ENCODE assay signal across 25 mouse cellular contexts in the genomic region with DNA sequence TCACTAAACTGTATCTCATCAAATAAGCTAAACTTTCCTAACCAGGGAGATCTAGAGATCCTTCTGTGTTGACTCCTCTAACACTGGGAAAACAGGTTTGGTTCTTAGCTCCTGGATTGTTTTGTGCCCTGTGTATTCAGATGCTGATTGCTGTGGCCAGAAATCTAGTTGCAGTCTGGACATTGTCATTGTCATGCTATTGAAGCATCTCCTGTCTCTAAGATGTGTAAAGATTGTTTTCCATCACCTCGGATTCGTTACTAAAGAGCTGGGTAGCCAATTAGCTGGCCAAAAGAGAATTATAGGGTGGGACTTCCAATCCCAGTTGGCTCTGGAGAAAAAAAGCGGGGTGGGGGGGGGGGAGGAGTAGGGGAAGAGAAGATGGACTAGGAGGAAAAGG.
"Had no signal": no experiment of that assay in that cellular context is flagged by ENCODE, and none has a peak within 500 bp of the region (broad histone marks: within the 10 kb centered on the region; RNA-seq: fewer than 3 reads in every experiment).

No protein-coding gene starts in this region.

- H3K27ac ChIP-seq: gastrocnemius, adult 2 months; heart, embryonic 10.5 days; hindbrain, embryonic 13.5 days; hindbrain, embryonic 15.5 days; hindbrain, postnatal 0 days; kidney, embryonic 15.5 days; kidney, postnatal 0 days; limb, embryonic 13.5 days; limb, embryonic 15.5 days; liver, embryonic 12.5 days had no signal

- H3K4me3 ChIP-seq: gastrocnemius, adult 2 months; heart, embryonic 10.5 days; heart, embryonic 12.5 days; hindbrain, embryonic 13.5 days; hindbrain, embryonic 15.5 days; kidney, embryonic 15.5 days; limb, embryonic 13.5 days; limb, embryonic 15.5 days; liver, embryonic 12.5 days had no signal

- H3K27me3 ChIP-seq: heart, embryonic 12.5 days; hindbrain, embryonic 13.5 days; hindbrain, embryonic 15.5 days; limb, embryonic 15.5 days had no signal

- DNase-seq: gastrocnemius, adult 2 months; gastrocnemius, postnatal 10 days; gastrocnemius, postnatal 25 days; heart, adult 18-20 months; heart, postnatal 10 days; heart, postnatal 4 days; kidney, adult 11 months; kidney, adult 2 months; kidney, adult 9 months; kidney, postnatal 14 days; kidney, postnatal 36 days; layer of hippocampus, adult 9-11 months; layer of hippocampus, postnatal 36 days; left cerebral cortex, postnatal 4 days had no signal

- H3K36me3 ChIP-seq: heart, embryonic 10.5 days; heart, embryonic 12.5 days; hindbrain, embryonic 13.5 days; hindbrain, embryonic 15.5 days; kidney, embryonic 15.5 days; limb, embryonic 13.5 days; limb, embryonic 15.5 days; liver, embryonic 12.5 days had no signal

- H3K9ac ChIP-seq: heart, embryonic 12.5 days; hindbrain, embryonic 13.5 days; hindbrain, embryonic 15.5 days; kidney, embryonic 15.5 days; limb, embryonic 13.5 days; limb, embryonic 15.5 days; liver, embryonic 12.5 days had no signal

- ATAC-seq: hindbrain, postnatal 0 days; intestine, embryonic 16.5 days; liver, embryonic 12.5 days had no signal

- H3K4me2 ChIP-seq: heart, embryonic 12.5 days; hindbrain, embryonic 13.5 days; hindbrain, embryonic 15.5 days; kidney, embryonic 15.5 days; limb, embryonic 13.5 days; limb, embryonic 15.5 days; liver, embryonic 12.5 days had no signal

- H3K9me3 ChIP-seq: heart, embryonic 10.5 days; heart, embryonic 12.5 days; hindbrain, embryonic 13.5 days; hindbrain, embryonic 15.5 days; kidney, embryonic 15.5 days; limb, embryonic 13.5 days; limb, embryonic 15.5 days; liver, embryonic 12.5 days had no signal
